Mouse (Mus musculus) intestine, embryonic 15.5 days (tissue): ENCODE data around the gene Vps11. TPM values are rescaled to one million over a fixed set of nuclear protein-coding genes. Genes with fewer than 3 reads are reported as not detected.

Experiments used
- ATAC-seq: fragments of 200-750 bp; cut with Nextera tagmentation; 2 replicates; pipeline ENCODE4 v1.8.0; 2017; ENCODE audit warnings: moderate TSS enrichment, moderate library complexity
- H3K27ac ChIP-seq: fragments of 300-500 bp; sonication (generic); 2 replicates; pipeline ENCODE4 v1.5.1; 2015; ENCODE audit warnings: mild to moderate bottlenecking, inconsistent platforms
- H3K27me3 ChIP-seq: fragments of 300-500 bp; sonication (generic); replicated peaks from 2 replicates; pipeline ENCODE4 v1.6.1; 2015; ENCODE audit warnings: inconsistent platforms
- H3K36me3 ChIP-seq: fragments of 300-500 bp; sonication (generic); 2 replicates; pipeline ENCODE4 v1.6.1; 2015; ENCODE audit warnings: inconsistent platforms
- H3K4me1 ChIP-seq: fragments of 300-500 bp; sonication (generic); replicated peaks from 2 replicates; pipeline ENCODE4 v1.6.1; 2015; ENCODE audit warnings: inconsistent platforms
- H3K4me2 ChIP-seq: fragments of 300-500 bp; sonication (generic); replicated peaks from 2 replicates; pipeline ENCODE4 v1.6.1; 2015; ENCODE audit warnings: mild to moderate bottlenecking, inconsistent platforms
- H3K4me3 ChIP-seq: fragments of 300-500 bp; sonication (generic); replicated peaks from 2 replicates; pipeline ENCODE4 v1.5.1; 2015; ENCODE audit warnings: inconsistent platforms
- H3K9ac ChIP-seq: fragments of 300-500 bp; sonication (generic); 2 replicates; pipeline ENCODE4 v1.6.1; 2015; ENCODE audit warnings: inconsistent platforms
- H3K9me3 ChIP-seq: fragments of 300-500 bp; sonication (generic); 2 replicates; pipeline ENCODE4 v1.6.1; 2016; ENCODE audit warnings: inconsistent platforms
- WGBS: fragments of 180-500 bp; shearing (Covaris S2); methylation state at CpG from one replicate; pipeline ENCODE4 v1.1.7; 2015; 5-methylcytosine and 5-hydroxymethylcytosine counted together
- polyA plus RNA-seq: library from polyadenylated mRNA; unstranded; fragments of >200 nt; fragmentation: Nextera tagmentation; extraction: Ambion mirVana; gene quantifications from 2 replicates; pipeline ENCODE4 v1.2.1, GENCODE M21; 2015

The Vps11 gene
- polyA plus RNA-seq, 1 experiment from 2014 or later, result 30.3 TPM

GRCm38 (mm10) chr9:44318076-44318825, 43.2 kb downstream of the Vps11 start:
- peak overlapping the region; percentile 86 for H3K4me2 ChIP-seq

GRCm38 (mm10) chr9:44317452-44317851, 44.0 kb downstream of the Vps11 start:
- no peak overlapping the region for H3K4me3 ChIP-seq
- peaks cover 25% of the 10 kb centered on the region for H3K4me1 ChIP-seq
- 71% methylated on average over 4 of the region's 4 CpGs for WGBS
- H3K4me2 ChIP-seq, result peak overlapping the region; percentile 86; the same call in 1 of the 2 replicates
- H3K36me3 ChIP-seq, result peaks cover 24% of the 10 kb centered on the region
- no peak overlapping the region for H3K27ac ChIP-seq
- H3K9ac ChIP-seq, result no peak overlapping the region
- H3K9me3 ChIP-seq, result no peaks in the 10 kb centered on the region
- no peaks in the 10 kb centered on the region for H3K27me3 ChIP-seq
- no peak for ATAC-seq

More at GRCm38 (mm10) chr9:44318076-44318825, 43.2 kb downstream of the Vps11 start:
- Histone ChIP-seq H3K27ac (peak overlapping the region; percentile 55; the same call in 1 of the 2 replicates), H3K36me3 (peaks cover 21% of the 10 kb centered on the region), H3K9ac (peak overlapping the region; percentile 83; the same call in 1 of the 2 replicates), H3K4me3 (peak overlapping the region; percentile 97), H3K27me3 (no peaks in the 10 kb centered on the region), H3K9me3 (no peaks in the 10 kb centered on the region), H3K4me1 (peaks cover 25% of the 10 kb centered on the region)
- peak; percentile 21; the same call in 1 of the 2 replicates for ATAC-seq
- 55% methylated on average over 5 of the region's 5 CpGs for WGBS

- H3K27ac ChIP-seq, result no peak overlapping the region
- no peak for ATAC-seq
- peaks cover 24% of the 10 kb centered on the region for H3K36me3 ChIP-seq
- H3K9ac ChIP-seq, result no peak overlapping the region
- 91% methylated on average over 18 of the region's 18 CpGs for WGBS
- peaks cover 30% of the 10 kb centered on the region for H3K4me1 ChIP-seq
- no peak overlapping the region for H3K4me3 ChIP-seq
- H3K9me3 ChIP-seq, result no peaks in the 10 kb centered on the region
- no peak overlapping the region for H3K4me2 ChIP-seq
- H3K27me3 ChIP-seq, result no peaks in the 10 kb centered on the region
Observed at GRCm38 (mm10) chr9:44314910-44315309, 46.6 kb downstream of the Vps11 start.

- H3K27ac ChIP-seq, result no peak overlapping the region
- no peak overlapping the region for H3K4me2 ChIP-seq
- no peak for ATAC-seq
- no peaks in the 10 kb centered on the region for H3K27me3 ChIP-seq
- H3K4me1 ChIP-seq, result peaks cover 28% of the 10 kb centered on the region
- H3K4me3 ChIP-seq, result no peak overlapping the region
- 71% methylated on average over 4 of the region's 4 CpGs for WGBS
- H3K36me3 ChIP-seq, result peaks cover 24% of the 10 kb centered on the region
- no peaks in the 10 kb centered on the region for H3K9me3 ChIP-seq
- H3K9ac ChIP-seq, result no peak overlapping the region
Observed at GRCm38 (mm10) chr9:44314257-44314547, 47.3 kb downstream of the Vps11 start.

- H3K9ac ChIP-seq, result no peak overlapping the region
- peaks cover 24% of the 10 kb centered on the region for H3K36me3 ChIP-seq
- no peak overlapping the region for H3K27ac ChIP-seq
- WGBS, result 79% methylated on average over 19 of the region's 19 CpGs
- no peaks in the 10 kb centered on the region for H3K27me3 ChIP-seq
- peaks cover 23% of the 10 kb centered on the region for H3K4me1 ChIP-seq
- ATAC-seq, result no peak
- H3K4me2 ChIP-seq, result no peak overlapping the region
- no peaks in the 10 kb centered on the region for H3K9me3 ChIP-seq
- no peak overlapping the region for H3K4me3 ChIP-seq
Observed at GRCm38 (mm10) chr9:44313476-44314256, 47.8 kb downstream of the Vps11 start.

GRCm38 (mm10) chr9:44311136-44312134, 50.0 kb downstream of the Vps11 start:
- H3K4me1 ChIP-seq, result peaks cover 11% of the 10 kb centered on the region
- 13% methylated on average over 27 of the region's 27 CpGs for WGBS
- peak; percentile 79 for ATAC-seq
- peak overlapping the region; percentile 14; the same call in 1 of the 2 replicates for H3K9ac ChIP-seq
- no peaks in the 10 kb centered on the region for H3K9me3 ChIP-seq
- H3K4me3 ChIP-seq, result 0 out of 2 replicates have a peak overlapping the region, but pooled peaks have one; percentile 4
- peaks cover 22% of the 10 kb centered on the region for H3K36me3 ChIP-seq
- peak overlapping the region; percentile 50 for H3K4me2 ChIP-seq
- no peaks in the 10 kb centered on the region for H3K27me3 ChIP-seq
- H3K27ac ChIP-seq, result 0 out of 2 replicates have a peak overlapping the region, but pooled peaks have one; percentile 5

- 41% methylated on average over 10 of the region's 10 CpGs for WGBS
- ATAC-seq, result no peak; the same call in 1 of the 2 replicates
- Histone ChIP-seq H3K27me3 (no peaks in the 10 kb centered on the region), H3K36me3 (peaks cover 19% of the 10 kb centered on the region), H3K9ac (0 out of 2 replicates have a peak overlapping the region, but pooled peaks have one; percentile 14), H3K9me3 (no peaks in the 10 kb centered on the region), H3K4me1 (peaks cover 11% of the 10 kb centered on the region), H3K27ac (0 out of 2 replicates have a peak overlapping the region, but pooled peaks have one; percentile 5), H3K4me3 (0 out of 2 replicates have a peak overlapping the region, but pooled peaks have one; percentile 4), H3K4me2 (peak overlapping the region; percentile 50)
Observed at GRCm38 (mm10) chr9:44310750-44311135, 50.7 kb downstream of the Vps11 start.

- no peak for ATAC-seq
- WGBS, result 56% methylated on average over 3 of the region's 3 CpGs
- H3K9me3 ChIP-seq, result no peaks in the 10 kb centered on the region
- no peak overlapping the region for H3K4me2 ChIP-seq
- H3K9ac ChIP-seq, result no peak overlapping the region
- no peak overlapping the region for H3K27ac ChIP-seq
- H3K4me3 ChIP-seq, result no peak overlapping the region
- H3K36me3 ChIP-seq, result peaks cover 12% of the 10 kb centered on the region
- H3K27me3 ChIP-seq, result no peaks in the 10 kb centered on the region
- H3K4me1 ChIP-seq, result peaks cover 11% of the 10 kb centered on the region
Observed at GRCm38 (mm10) chr9:44309756-44310155, 51.7 kb downstream of the Vps11 start.

- H3K9me3 ChIP-seq, result no peaks in the 10 kb centered on the region
- no peak overlapping the region for H3K4me2 ChIP-seq
- H3K27me3 ChIP-seq, result no peaks in the 10 kb centered on the region
- H3K9ac ChIP-seq, result no peak overlapping the region
- H3K36me3 ChIP-seq, result peaks cover 3% of the 10 kb centered on the region; the same call in 1 of the 2 replicates
- H3K4me3 ChIP-seq, result no peak overlapping the region
- H3K4me1 ChIP-seq, result peaks cover 17% of the 10 kb centered on the region
- no peak for ATAC-seq
- WGBS, result 69% methylated on average over 2 of the region's 2 CpGs
- no peak overlapping the region for H3K27ac ChIP-seq
Observed at GRCm38 (mm10) chr9:44307248-44307647, 54.2 kb downstream of the Vps11 start.

- Histone ChIP-seq H3K27ac (no peak overlapping the region), H3K27me3 (no peaks in the 10 kb centered on the region), H3K4me2 (no peak overlapping the region), H3K4me3 (no peak overlapping the region), H3K9ac (no peak overlapping the region), H3K9me3 (no peaks in the 10 kb centered on the region), H3K36me3 (peaks cover 3% of the 10 kb centered on the region; the same call in 1 of the 2 replicates), H3K4me1 (peaks cover 15% of the 10 kb centered on the region)
- no peak for ATAC-seq
- WGBS, result 89% methylated on average over 6 of the region's 6 CpGs
Observed at GRCm38 (mm10) chr9:44306532-44306931, 54.9 kb downstream of the Vps11 start.

- WGBS, result under 1% methylated on average over 54 of the region's 54 CpGs
- Histone ChIP-seq H3K4me2 (peak within 1 kb of the TSS; percentile 64), H3K4me1 (0 out of 2 replicates have a peak, but pooled peaks cover 6% of the 10 kb centered on the region), H3K4me3 (peak within 1 kb of the TSS; percentile 98), H3K9me3 (no peaks in the 10 kb centered on the region), H3K36me3 (peaks cover 6% of the 10 kb centered on the region; the same call in 1 of the 2 replicates), H3K9ac (peak within 1 kb of the TSS; percentile 97), H3K27ac (peak within 1 kb of the TSS; percentile 81), H3K27me3 (no peaks in the 10 kb centered on the region)
- ATAC-seq, result peak; percentile 100
Observed at GRCm38 (mm10) chr9:44305466-44306079, 55.9 kb downstream of the Vps11 start, which contains the start of gene Hinfp. TSS of gene Hinfp (minus strand) at chr9:44305671.
